Mouse (Mus musculus) limb, embryonic 10.5 days (tissue): ENCODE data around the gene Zfp775. TPM values are rescaled to one million over a fixed set of nuclear protein-coding genes. Genes with fewer than 3 reads are reported as not detected.

Experiments used
- DNase-seq: peaks from one replicate; pipeline ENCODE4 v3.0.0-alpha.2; 2017; ENCODE audit warnings: low spot score
- H3K27ac ChIP-seq: fragments of 300-500 bp; sonication (generic); 2 replicates; pipeline ENCODE4 v1.5.1; 2016; ENCODE audit warnings: mild to moderate bottlenecking
- H3K27me3 ChIP-seq: fragments of 300-500 bp; sonication (generic); 2 replicates; pipeline ENCODE4 v1.6.1; 2016; ENCODE audit warnings: low read depth, mild to moderate bottlenecking; ENCODE audit not compliant: poor library complexity, severe bottlenecking
- H3K36me3 ChIP-seq: fragments of 300-500 bp; sonication (generic); 2 replicates; pipeline ENCODE4 v1.6.1; 2016; ENCODE audit warnings: mild to moderate bottlenecking, moderate library complexity
- H3K4me1 ChIP-seq: fragments of 300-500 bp; sonication (generic); 2 replicates; pipeline ENCODE4 v1.6.1; 2016
- H3K4me3 ChIP-seq: fragments of 300-500 bp; sonication (generic); 2 replicates; pipeline ENCODE4 v1.5.1; 2016; ENCODE audit warnings: mild to moderate bottlenecking, moderate library complexity
- H3K9me3 ChIP-seq: fragments of 300-500 bp; sonication (generic); replicated peaks from 2 replicates; pipeline ENCODE4 v1.6.1; 2016; ENCODE audit warnings: mild to moderate bottlenecking
- WGBS: fragments of 180-500 bp; shearing (Covaris S2); methylation state at CpG from one replicate; pipeline ENCODE4 v1.1.7; 2016; 5-methylcytosine and 5-hydroxymethylcytosine counted together
- polyA plus RNA-seq: library from polyadenylated mRNA; unstranded; fragments of >200 nt; fragmentation: Nextera tagmentation; extraction: Ambion mirVana; gene quantifications from 2 replicates; pipeline ENCODE4 v1.2.1, GENCODE M21; 2016

The Zfp775 gene
- 7.7 and 10.6 TPM in 2 replicates for polyA plus RNA-seq

DNA sequence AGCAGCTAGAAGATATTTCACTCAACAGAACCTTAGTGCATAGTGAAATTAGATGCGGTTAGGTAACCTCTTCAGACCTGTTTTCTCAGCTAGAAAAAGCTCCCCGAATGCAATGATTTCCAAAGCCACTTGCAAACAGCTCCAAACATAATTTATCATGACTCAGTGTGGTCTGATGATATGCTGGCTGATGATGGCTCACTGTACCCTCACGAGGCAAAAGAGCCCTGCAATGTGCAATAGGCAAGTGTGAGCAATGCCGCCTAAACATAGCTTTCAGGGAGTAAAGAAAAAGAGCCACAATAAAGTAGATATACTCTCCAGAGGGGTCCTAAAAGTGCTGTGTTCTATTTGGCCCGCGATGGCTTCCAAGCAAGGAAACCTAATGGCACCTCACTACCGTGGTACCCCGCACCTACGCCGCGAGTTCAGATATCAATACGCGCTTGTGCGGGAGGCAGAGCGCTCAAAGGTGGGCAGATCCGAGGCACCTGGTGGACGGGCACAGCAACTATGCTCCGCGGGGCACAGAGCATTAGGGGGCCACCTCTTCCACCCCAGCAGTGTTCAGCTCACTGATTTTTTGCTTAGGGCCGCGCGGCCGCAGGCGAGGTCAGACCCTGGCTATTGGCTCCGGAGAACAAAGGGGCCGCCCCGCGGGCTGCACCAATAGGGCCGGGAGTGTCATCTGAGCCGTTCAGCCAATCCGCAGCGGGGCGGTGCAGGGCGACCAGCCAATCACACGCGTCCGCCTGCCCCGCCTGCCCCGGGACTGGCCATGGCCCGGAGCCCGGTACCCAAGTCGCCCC, at the start of gene Zfp775:
Gene Zfp775 (plus strand): TSS at position 793 of the 809 bp plus-strand sequence.
- Histone ChIP-seq H3K9me3 (peaks cover 15% of the 10 kb centered on the region), H3K36me3 (peaks cover 49% of the 10 kb centered on the region), H3K4me3 (peak within 1 kb of the TSS; percentile 85), H3K27ac (peak within 1 kb of the TSS; percentile 96), H3K4me1 (peaks cover 23% of the 10 kb centered on the region), H3K27me3 (no peaks in the 10 kb centered on the region)
- peak; percentile 97 for DNase-seq
- WGBS: 5% methylated on average over 42 of the region's 42 CpGs

DNA sequence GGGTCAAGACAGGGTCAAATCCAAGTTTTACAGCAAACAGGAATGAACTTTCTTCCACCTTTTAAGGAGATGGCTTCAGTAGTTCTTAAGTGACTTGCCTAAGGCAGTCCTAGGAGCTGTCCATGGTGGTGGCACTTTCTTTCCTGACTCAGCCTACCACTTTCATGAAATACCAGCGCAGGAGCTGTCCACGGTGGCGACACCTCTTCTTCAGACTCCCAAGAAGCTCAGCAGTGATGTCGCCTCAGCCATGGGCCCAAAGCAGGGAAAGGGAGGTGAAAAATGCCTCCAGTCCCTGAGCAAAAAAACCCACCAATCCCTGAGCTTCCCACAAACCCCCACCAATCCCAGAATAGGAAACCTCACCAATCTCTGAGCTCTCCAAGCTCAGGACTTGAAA, 48.9 kb upstream of the Zfp775 start:
- peaks cover 21% of the 10 kb centered on the region for H3K4me1 ChIP-seq
- H3K27ac ChIP-seq: no peak overlapping the region
- no peak for DNase-seq
- WGBS: 47% methylated on average over 4 of the region's 4 CpGs
- H3K27me3 ChIP-seq: no peaks in the 10 kb centered on the region
- H3K36me3 ChIP-seq: peaks cover 12% of the 10 kb centered on the region
- no peak overlapping the region for H3K4me3 ChIP-seq
- H3K9me3 ChIP-seq: no peaks in the 10 kb centered on the region

DNA sequence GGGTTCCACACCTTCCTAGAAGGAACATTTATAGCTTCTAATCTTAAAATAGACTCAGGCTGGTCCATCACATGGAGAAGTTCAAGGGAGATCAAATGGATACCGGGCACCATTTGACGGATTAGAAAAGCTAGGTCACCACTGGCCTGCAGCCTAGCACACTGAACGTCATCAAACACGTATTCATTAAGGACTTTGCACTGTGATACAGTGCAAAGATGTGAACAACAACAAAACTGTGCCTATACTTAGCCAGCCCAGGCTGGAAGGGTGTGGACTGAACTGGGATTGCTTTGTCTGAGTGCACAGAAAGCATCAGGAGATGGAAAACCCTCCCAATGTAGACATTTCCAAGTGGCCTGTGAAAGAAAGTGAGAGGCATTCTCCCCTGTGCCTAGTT, 48.0 kb upstream of the Zfp775 start:
- 88% methylated on average over 4 of the region's 4 CpGs for WGBS
- peak overlapping the region; percentile 93 for H3K27ac ChIP-seq

DNA sequence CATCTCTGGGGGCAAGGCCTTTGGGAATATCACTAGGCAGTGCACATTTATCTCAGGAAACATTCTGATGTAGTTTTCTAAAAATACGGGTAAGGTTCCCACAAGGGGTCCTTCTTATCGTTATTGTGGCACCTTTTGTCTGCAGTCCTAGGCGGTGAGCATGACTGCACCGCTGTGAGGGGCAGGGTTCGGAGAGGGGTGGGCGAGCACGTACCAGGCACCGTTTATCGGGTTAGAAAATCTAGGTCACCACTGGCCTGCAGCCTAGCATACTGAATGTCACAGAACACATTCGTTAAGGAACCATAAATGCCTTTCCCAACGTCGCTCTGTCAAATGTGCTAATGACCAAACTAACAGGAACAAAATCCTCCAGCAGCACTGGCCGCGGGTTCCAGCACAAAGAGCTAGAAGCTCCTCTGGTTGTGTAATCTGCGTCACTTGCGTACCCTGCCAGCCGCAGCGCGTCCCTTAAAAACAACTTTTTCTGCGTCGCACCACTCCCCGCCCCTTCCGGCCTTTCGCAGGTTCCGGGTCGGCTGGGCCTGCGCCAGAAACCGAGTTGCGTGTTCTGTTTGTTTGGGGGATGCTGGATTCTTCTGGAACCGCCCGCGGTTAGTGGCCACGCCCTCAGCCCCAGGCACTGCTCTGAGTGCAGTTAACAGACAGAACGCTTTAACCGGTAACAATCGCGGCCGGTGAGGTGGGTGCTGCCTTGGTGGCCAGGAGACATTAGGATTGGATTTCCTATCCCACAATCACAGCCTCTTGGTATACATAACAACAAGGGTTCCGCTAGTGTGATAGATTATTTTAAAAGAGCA, 47.4 kb upstream of the Zfp775 start, which contains the start of gene Lrrc61:
Gene Lrrc61 (plus strand): TSS at position 517 of the 824 bp plus-strand sequence.
- peak within 1 kb of the TSS; percentile 62 for H3K4me3 ChIP-seq
- no peaks in the 10 kb centered on the region for H3K9me3 ChIP-seq
- peaks cover 12% of the 10 kb centered on the region for H3K36me3 ChIP-seq
- H3K4me1 ChIP-seq: peaks cover 21% of the 10 kb centered on the region
- peak within 1 kb of the TSS; percentile 93 for H3K27ac ChIP-seq
- WGBS: 2% methylated on average over 39 of the region's 39 CpGs
- DNase-seq: peak; percentile 91
- H3K27me3 ChIP-seq: no peaks in the 10 kb centered on the region

More for the DNA sequence above, 48.0 kb upstream of the Zfp775 start:
- Histone ChIP-seq H3K4me1 (peaks cover 21% of the 10 kb centered on the region), H3K27me3 (no peaks in the 10 kb centered on the region), H3K9me3 (no peaks in the 10 kb centered on the region), H3K36me3 (peaks cover 12% of the 10 kb centered on the region), H3K4me3 (peak overlapping the region; percentile 62)
- no peak for DNase-seq

DNA sequence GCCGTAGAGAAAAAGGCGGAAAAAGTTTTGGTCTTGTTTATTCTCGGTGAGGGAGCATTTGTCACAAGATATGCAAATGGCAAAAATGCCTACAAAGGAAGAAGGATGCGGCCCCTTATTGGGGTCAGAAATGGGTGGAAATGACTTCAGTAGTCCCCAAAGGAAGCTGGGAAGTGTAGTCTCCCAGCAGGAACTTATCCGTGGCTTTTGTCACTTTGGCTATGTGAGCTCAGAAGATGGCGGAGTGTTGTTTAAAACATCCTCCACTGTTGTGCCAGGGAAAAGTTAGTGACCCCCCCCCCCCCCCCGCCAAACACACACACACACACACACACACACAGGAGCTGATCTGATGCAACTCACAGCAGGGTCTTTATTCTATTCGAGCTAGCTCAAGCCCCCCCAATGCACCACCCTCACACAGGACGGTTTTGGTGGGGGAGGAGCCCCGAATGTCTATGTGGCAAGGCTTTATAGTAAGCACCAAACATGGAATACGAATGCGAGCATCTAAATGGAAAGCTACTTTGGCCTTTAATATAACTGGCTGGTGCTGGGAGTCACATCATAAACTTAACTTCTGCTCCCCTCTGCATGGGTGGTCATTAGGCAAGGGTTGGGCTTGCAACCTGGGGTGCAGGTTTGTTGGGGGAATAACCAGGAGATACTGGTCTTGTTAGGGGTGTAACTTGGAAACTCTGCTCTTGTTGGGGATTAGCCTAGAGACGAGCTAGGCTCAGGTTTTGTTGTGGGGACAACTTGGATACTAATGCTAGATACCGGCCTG, 46.6 kb upstream of the Zfp775 start:
- no peaks in the 10 kb centered on the region for H3K9me3 ChIP-seq
- peak overlapping the region; percentile 93 for H3K27ac ChIP-seq
- peaks cover 12% of the 10 kb centered on the region for H3K36me3 ChIP-seq
- DNase-seq: peak; percentile 48
- WGBS: 38% methylated on average over 14 of the region's 14 CpGs
- H3K4me3 ChIP-seq: peak overlapping the region; percentile 62
- peaks cover 21% of the 10 kb centered on the region for H3K4me1 ChIP-seq
- no peaks in the 10 kb centered on the region for H3K27me3 ChIP-seq

DNA sequence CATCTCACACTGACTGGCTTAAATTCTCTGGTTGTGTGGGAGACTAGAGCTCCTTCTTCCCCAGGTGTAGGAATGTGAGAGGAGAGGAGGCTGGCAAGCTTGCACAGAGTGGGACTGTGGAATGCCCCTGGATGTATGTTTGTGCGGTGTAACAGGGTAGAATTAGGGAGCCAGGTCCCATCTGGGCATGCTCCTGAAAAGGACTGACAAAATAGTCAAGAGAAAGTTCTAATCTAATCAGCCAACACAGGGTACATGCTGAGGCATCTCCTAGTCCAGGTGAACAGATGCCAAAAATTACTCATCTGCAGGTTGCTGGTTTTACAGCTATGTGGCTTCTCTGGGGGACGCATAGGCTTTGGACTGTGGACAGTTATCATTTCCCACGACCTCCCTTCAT, 45.9 kb upstream of the Zfp775 start:
- Histone ChIP-seq H3K4me1 (peaks cover 21% of the 10 kb centered on the region), H3K4me3 (no peak overlapping the region; the same call in 1 of the 2 replicates), H3K9me3 (no peaks in the 10 kb centered on the region), H3K27ac (peak overlapping the region; percentile 93; the same call in 1 of the 2 replicates), H3K36me3 (peaks cover 12% of the 10 kb centered on the region), H3K27me3 (no peaks in the 10 kb centered on the region)
- no peak for DNase-seq
- 89% methylated on average over 3 of the region's 3 CpGs for WGBS

DNA sequence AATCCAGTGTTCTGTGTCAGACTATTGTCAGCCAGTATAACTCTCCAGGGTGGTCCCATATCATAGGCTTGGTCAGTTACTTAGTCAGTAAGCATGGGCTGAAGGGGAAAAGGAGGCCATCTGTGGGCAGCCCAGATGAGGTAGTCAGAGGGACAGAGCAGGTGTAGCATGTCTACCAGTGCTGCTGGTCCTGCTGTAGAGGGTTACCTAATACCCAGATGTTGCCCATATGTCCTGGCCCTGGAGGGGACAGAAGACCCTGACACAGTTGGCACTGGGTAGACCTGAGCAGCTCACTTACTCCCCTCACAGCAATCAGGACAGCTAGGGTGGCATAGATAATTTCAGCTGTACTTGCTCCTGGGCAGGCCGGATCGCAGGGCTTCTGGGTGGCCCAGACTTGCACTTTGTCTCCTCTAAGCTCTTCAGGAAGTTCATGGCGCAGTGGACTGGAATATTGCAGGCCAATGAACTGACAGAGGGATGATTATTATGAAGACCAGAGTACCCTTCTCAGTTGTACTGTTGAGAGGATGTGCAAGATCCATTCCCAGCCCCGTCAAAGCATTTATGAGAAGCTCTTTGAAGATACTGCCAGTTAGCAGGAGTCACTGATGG, 36.1 kb upstream of the Zfp775 start:
- Histone ChIP-seq H3K27ac (0 out of 2 replicates have a peak overlapping the region, but pooled peaks have one; percentile 10), H3K9me3 (no peaks in the 10 kb centered on the region), H3K4me1 (0 out of 2 replicates have a peak, but pooled peaks cover 5% of the 10 kb centered on the region), H3K36me3 (peaks cover 42% of the 10 kb centered on the region), H3K4me3 (no peak overlapping the region), H3K27me3 (no peaks in the 10 kb centered on the region)
- no peak for DNase-seq
- 95% methylated on average over 4 of the region's 4 CpGs for WGBS

DNA sequence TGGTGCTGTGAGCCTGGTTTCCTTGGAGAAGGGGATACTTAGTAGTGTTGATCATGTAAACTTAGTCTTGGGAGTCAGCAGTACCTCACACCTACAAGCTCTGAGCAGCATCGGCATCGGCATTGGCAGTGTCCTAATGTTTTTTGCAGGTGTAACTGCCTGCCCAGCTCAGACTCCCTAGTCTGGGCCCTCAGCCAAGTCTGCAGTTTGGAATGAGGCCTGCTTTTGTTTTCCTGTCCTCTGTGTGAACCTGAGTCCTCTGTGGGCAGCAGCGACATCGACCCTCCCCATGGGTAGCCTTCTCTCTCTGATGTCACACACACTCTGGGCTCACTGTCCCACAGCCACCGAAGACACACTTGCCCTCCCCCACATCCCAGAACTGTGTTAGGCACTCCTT, 35.6 kb upstream of the Zfp775 start:
- Histone ChIP-seq H3K27me3 (no peaks in the 10 kb centered on the region), H3K36me3 (peaks cover 42% of the 10 kb centered on the region), H3K9me3 (no peaks in the 10 kb centered on the region), H3K27ac (peak overlapping the region; percentile 38; the same call in 1 of the 2 replicates), H3K4me3 (no peak overlapping the region), H3K4me1 (0 out of 2 replicates have a peak, but pooled peaks cover 5% of the 10 kb centered on the region)
- WGBS: 93% methylated on average over 5 of the region's 5 CpGs
- DNase-seq: no peak

DNA sequence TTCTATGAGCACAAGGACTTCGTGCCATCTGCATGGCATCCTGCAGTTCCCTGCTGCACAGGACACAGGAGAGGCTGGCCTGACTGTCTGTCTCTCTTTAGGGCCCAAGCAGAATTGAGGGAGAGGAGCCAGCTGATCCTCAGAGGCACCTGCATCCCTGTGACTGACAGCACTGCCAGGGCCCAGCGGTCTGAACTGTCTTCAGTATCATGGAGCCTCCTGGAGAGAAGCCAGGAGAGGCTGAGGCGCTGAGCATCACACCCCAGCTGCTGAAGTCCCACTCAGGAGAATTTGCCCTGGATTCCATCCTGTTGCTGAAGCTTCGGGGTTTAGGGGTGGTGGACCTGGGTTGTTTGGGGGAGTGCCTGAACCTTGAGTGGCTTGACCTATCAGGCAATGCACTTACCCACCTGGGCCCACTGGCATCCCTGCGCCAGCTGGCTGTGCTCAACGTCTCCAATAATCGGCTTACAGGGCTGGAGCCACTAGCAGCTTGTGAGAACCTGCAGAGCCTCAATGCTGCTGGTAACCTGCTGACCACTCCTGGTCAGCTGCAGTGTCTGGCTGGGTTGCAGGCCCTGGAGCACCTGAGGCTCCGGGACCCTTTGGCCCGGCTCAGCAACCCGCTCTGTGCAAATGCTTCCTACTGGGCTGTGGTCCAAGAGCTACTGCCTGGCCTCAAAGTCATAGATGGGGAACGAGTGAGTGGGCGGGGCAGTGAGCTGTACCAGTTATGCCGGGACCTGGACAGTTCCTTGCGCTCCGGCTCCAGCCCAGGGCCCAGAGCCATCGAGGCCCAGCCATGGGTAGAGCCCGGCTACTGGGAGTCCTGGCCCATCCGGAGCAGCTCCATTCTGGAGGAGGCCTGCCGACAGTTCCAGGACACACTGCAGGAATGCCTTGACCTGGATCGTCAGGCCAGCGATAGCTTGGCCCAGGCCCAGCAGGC, 33.6 kb upstream of the Zfp775 start:
- no peak for DNase-seq
- Histone ChIP-seq H3K36me3 (peaks cover 42% of the 10 kb centered on the region), H3K27ac (peak overlapping the region; percentile 15; the same call in 1 of the 2 replicates), H3K4me3 (no peak overlapping the region), H3K4me1 (peaks cover 21% of the 10 kb centered on the region), H3K27me3 (no peaks in the 10 kb centered on the region), H3K9me3 (no peaks in the 10 kb centered on the region)
- WGBS: 92% methylated on average over 21 of the region's 21 CpGs

DNA sequence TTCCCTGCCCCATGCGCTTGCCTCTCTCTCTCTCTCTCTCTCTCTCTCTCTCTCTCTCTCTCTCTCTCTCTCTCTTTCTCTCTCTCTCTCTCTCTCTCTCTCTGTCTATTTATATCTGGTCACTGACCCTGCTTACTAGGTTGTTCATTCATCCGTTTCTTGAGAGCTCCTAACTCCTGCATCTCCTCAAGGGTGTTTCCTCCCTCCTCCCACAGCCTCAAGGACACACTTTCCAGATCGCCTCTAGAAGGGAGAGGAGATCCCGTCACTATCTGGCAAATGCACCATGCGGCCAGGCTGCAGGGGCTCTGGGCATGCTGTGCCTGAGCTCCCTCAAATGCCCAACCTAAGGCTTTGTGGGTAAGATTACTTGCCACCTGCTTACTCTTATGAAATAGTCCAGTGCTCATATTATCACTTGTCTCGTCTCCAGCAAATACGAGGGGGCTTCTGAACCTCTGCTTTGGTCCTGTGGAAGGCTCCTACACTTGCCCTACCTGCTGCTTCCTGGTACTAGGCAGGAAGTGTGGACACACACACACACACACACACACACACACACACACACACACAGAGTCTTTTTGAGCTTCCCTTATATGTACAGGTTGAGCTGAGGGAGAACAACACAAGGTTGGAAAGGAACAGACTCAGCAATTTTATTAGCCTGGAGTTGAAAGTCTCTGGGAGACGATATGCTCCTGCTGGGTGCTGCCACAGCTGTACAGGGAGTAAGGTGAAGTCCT, 32.6 kb upstream of the Zfp775 start:
- 90% methylated on average over 8 of the region's 8 CpGs for WGBS
- no peaks in the 10 kb centered on the region for H3K27me3 ChIP-seq
- H3K4me3 ChIP-seq: no peak overlapping the region
- 0 out of 2 replicates have a peak overlapping the region, but pooled peaks have one; percentile 15 for H3K27ac ChIP-seq
- H3K36me3 ChIP-seq: peaks cover 38% of the 10 kb centered on the region
- no peak for DNase-seq
- H3K4me1 ChIP-seq: peaks cover 27% of the 10 kb centered on the region
- no peaks in the 10 kb centered on the region for H3K9me3 ChIP-seq
